Mouse (Mus musculus) heart, embryonic 11.5 days (tissue): ENCODE data around the gene Tbx19. TPM values are rescaled to one million over a fixed set of nuclear protein-coding genes. Genes with fewer than 3 reads are reported as not detected.

Source experiments
- ATAC-seq: fragments of 200-750 bp; cut with Nextera tagmentation; replicated peaks from 2 replicates; pipeline ENCODE4 v1.8.0; 2017; ENCODE audit warnings: moderate library complexity; ENCODE audit not compliant: insufficient number of reproducible peaks, low FRiP score, low TSS enrichment
- H3K27ac ChIP-seq: fragments of 300-500 bp; sonication (generic); 2 replicates; pipeline ENCODE4 v1.5.1; 2014; ENCODE audit warnings: mild to moderate bottlenecking, low read depth, low read length
- H3K27me3 ChIP-seq: fragments of 300-500 bp; sonication (generic); 2 replicates; pipeline ENCODE4 v1.6.1; 2014; ENCODE audit warnings: mild to moderate bottlenecking, low read length, mixed read lengths; ENCODE audit not compliant: control insufficient read depth, insufficient read depth
- H3K36me3 ChIP-seq: fragments of 300-500 bp; sonication (generic); 2 replicates; pipeline ENCODE4 v1.6.1; 2014; ENCODE audit warnings: mild to moderate bottlenecking, low read length, moderate library complexity, mixed read lengths; ENCODE audit not compliant: control insufficient read depth, insufficient read depth
- H3K4me1 ChIP-seq: fragments of 300-500 bp; sonication (generic); 2 replicates; pipeline ENCODE4 v1.6.1; 2014; ENCODE audit warnings: low read length; ENCODE audit not compliant: control insufficient read depth, insufficient read depth
- H3K4me2 ChIP-seq: fragments of 300-500 bp; sonication (generic); 2 replicates; pipeline ENCODE4 v1.6.1; 2014; ENCODE audit warnings: mild to moderate bottlenecking, moderate library complexity
- H3K4me3 ChIP-seq: fragments of 300-500 bp; sonication (generic); 2 replicates; pipeline ENCODE4 v1.5.1; 2014; ENCODE audit warnings: low read depth, low read length
- H3K9ac ChIP-seq: fragments of 300-500 bp; sonication (generic); 2 replicates; pipeline ENCODE4 v1.6.1; 2014; ENCODE audit warnings: mild to moderate bottlenecking, low read depth, low read length, moderate library complexity
- H3K9me3 ChIP-seq: fragments of 300-500 bp; sonication (generic); replicated peaks from 2 replicates; pipeline ENCODE4 v1.6.1; 2016; ENCODE audit warnings: low read length; ENCODE audit not compliant: control insufficient read depth
- WGBS: fragments of 180-500 bp; shearing (Covaris S2); extraction: QIAGEN DNeasy Blood & Tissue Kit; methylation state at CpG from one replicate; pipeline ENCODE4 v1.1.7; 2014; ENCODE audit not compliant: insufficient replicate concordance; 5-methylcytosine and 5-hydroxymethylcytosine counted together
- polyA plus RNA-seq: library from polyadenylated mRNA; unstranded; fragments of >200 nt; fragmentation: Nextera tagmentation; extraction: Ambion mirVana; gene quantifications from 2 replicates; pipeline ENCODE4 v1.2.1, GENCODE M21; 2014

Tbx19 gene
- not detected in 2 replicates for polyA plus RNA-seq

DNA sequence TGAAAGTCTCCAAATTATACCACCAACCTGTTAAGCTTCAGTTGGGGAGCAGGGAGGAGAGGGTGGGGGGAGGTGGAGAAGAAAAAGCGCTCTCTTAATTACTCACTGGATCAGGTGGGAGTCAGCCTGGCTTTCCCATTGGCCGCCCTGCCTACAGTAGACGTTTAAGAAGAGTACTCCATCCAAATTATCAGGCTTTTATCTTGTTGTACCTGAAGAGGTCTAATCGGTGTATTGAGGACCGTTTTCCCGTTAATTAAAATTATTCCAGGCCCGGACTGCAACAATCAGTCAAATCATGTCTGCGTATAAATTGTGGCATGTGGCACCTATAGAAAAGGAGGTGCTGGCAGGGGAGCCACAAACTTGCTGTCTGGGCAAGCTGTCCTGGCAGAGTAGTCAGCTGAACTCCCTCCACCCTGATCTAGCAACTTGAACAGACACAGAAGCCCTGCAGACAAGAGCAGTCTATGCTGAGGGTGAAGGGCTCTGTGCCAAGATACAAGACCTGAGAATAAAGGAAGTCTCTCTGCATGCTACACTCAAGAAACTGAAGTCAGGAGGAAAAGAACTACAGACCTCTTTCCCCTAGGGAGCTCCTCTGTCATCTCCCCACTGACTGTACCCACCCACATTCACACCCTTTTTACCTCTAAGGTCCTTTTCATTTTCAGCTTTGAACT is at the start of gene Tbx19:
Gene Tbx19 (minus strand): TSS at position 51 of the 683 bp plus-strand sequence.
- 81% methylated on average over 8 of the region's 8 CpGs for WGBS
- Histone ChIP-seq H3K36me3 (no peaks in the 10 kb centered on the region), H3K9ac (no peak within 1 kb of the TSS), H3K4me3 (no peak within 1 kb of the TSS), H3K4me2 (no peak within 1 kb of the TSS), H3K27ac (no peak within 1 kb of the TSS), H3K9me3 (no peaks in the 10 kb centered on the region), H3K27me3 (no peaks in the 10 kb centered on the region), H3K4me1 (no peaks in the 10 kb centered on the region)
- no peak for ATAC-seq

DNA sequence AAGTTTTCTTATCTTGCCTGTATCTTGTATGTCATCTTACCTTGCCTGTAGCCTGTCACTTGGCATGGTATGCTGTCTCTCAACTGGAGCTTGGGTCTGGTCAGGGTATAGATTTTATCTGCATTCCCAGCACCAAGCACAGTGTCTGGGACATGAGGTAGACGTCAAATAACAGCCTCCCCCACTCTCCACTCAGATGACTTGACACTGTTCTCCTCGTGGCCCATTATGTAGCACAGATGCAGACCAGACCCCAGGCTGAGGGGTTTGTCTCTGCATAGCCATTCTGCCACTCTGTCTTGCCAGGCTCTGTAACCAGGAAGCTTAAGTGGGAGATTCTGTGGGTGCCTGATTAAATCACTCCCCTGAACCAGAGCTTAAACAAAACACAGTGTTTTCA is 45.0 kb upstream of the Tbx19 start:
- ATAC-seq: no peak
- no peaks in the 10 kb centered on the region for H3K36me3 ChIP-seq
- no peak overlapping the region for H3K4me2 ChIP-seq
- peaks cover 6% of the 10 kb centered on the region for H3K4me1 ChIP-seq
- no peak overlapping the region for H3K27ac ChIP-seq
- WGBS: 13% methylated on average over 2 of the region's 2 CpGs
- no peaks in the 10 kb centered on the region for H3K27me3 ChIP-seq
- no peak overlapping the region for H3K9ac ChIP-seq
- no peaks in the 10 kb centered on the region for H3K9me3 ChIP-seq
- H3K4me3 ChIP-seq: no peak overlapping the region

DNA sequence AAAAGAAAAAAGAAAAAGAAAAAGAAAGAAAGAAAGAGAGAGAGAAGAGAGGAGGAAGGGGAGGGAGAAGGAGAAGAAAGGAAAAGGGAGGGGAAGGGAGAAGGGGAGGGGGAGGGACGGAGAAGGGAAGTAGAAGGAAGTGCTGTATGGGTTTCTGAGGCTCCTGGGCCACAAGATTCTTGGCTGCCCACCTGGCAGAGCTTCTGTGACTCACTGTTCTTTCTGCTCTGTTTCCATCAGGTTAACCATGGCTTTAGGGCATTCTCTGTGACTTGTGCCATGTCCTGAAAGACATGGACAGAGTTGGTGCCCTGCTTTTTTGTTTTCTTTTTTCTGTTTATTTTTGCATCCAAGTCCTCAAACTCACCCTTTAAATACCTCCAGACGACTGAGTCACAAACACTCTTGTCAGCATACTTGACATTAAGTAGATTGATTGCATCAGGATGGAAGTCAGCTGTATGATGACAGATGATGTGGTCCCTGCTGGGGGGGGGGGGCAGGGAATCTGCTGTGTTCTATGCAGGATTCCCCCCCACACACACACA is 43.0 kb upstream of the Tbx19 start:
- H3K36me3 ChIP-seq: no peaks in the 10 kb centered on the region
- ATAC-seq: no peak
- no peaks in the 10 kb centered on the region for H3K9me3 ChIP-seq

DNA sequence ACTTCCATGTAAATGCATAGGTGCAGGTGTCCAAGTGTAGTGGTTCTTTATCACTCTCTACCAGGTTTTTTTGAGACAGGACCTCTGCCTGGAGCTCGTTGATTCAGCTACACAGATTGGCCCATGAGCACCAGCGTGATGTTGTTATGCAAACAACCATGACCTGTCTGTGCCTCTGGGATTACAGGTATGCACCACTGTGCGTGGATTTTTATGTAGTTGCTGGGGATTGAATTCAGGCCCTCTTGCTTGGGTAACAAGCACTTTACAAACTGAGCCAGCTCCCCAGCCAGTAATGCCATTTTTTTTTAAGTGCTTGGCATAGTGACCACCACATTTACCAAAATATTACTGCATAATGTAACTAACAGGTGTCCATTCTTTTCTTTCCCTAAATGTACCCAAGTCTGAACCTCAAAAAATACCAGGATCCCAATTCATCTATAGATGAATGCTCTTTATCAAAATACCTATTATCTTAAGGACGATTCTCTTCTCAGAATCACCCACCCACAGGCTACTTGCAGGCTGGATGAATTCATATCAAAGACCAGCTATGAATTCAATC is 41.0 kb upstream of the Tbx19 start:
- Histone ChIP-seq H3K4me2 (no peak overlapping the region), H3K4me3 (no peak overlapping the region), H3K27ac (no peak overlapping the region), H3K9me3 (no peaks in the 10 kb centered on the region), H3K9ac (no peak overlapping the region), H3K36me3 (no peaks in the 10 kb centered on the region), H3K4me1 (peaks cover 5% of the 10 kb centered on the region; the same call in 1 of the 2 replicates), H3K27me3 (no peaks in the 10 kb centered on the region)
- 71% methylated on average over 4 of the region's 4 CpGs for WGBS
- no peak for ATAC-seq

More for the DNA sequence above, 43.0 kb upstream of the Tbx19 start:
- Histone ChIP-seq H3K4me2 (no peak overlapping the region), H3K27ac (no peak overlapping the region), H3K27me3 (no peaks in the 10 kb centered on the region), H3K4me1 (peaks cover 6% of the 10 kb centered on the region), H3K4me3 (no peak overlapping the region), H3K9ac (no peak overlapping the region)
- 34% methylated on average over 2 of the region's 2 CpGs for WGBS

DNA sequence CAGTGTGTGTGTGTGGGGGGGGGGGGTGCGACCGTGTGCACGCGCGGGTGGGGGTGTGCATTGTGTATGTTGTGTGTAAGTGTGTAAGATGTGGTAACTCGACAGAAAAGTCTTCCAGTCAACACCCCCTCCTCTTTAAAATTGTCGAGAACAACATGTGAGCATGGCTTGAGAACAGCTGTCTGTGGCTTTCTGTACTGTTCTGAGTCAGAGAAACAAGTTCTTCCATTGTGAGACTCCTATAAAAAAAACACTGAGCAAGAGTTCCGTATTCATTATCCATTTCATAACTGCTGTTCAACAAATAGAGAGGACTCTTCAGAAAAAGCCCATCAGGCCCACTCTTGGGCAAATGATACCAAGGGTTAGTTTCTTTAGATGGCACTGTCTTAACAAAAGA is 40.2 kb upstream of the Tbx19 start:
- no peaks in the 10 kb centered on the region for H3K36me3 ChIP-seq
- H3K4me3 ChIP-seq: no peak overlapping the region
- H3K4me1 ChIP-seq: peaks cover 2% of the 10 kb centered on the region; the same call in 1 of the 2 replicates
- no peaks in the 10 kb centered on the region for H3K9me3 ChIP-seq
- no peak for ATAC-seq
- no peak overlapping the region for H3K9ac ChIP-seq
- 70% methylated on average over 8 of the region's 8 CpGs for WGBS
- H3K27me3 ChIP-seq: no peaks in the 10 kb centered on the region
- no peak overlapping the region for H3K4me2 ChIP-seq
- no peak overlapping the region for H3K27ac ChIP-seq

DNA sequence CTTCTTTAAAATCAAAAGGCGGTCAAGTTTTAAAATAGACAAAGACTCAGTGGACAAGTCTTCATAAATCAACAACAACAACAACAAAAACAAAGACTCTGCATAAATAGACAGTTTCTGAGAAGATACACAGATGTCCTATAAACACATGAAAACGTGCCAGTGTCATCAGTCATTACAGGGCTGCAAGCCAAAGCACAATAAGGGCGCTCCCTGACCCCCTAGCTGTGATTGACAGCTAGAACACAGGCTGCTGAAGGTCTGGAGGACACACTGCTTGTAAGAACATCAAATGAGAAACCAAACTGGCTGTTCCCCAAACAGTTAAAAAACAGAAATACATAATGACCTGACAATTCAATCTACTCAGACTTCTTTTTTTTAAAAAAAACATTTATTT is 39.1 kb upstream of the Tbx19 start:
- H3K27ac ChIP-seq: no peak overlapping the region
- H3K4me2 ChIP-seq: no peak overlapping the region
- H3K4me3 ChIP-seq: no peak overlapping the region
- 0 out of 2 replicates have a peak, but pooled peaks cover 4% of the 10 kb centered on the region for H3K4me1 ChIP-seq
- no peak for ATAC-seq
- H3K36me3 ChIP-seq: no peaks in the 10 kb centered on the region
- H3K9ac ChIP-seq: no peak overlapping the region
- no peaks in the 10 kb centered on the region for H3K27me3 ChIP-seq
- 65% methylated on average over 3 of the region's 3 CpGs for WGBS
- no peaks in the 10 kb centered on the region for H3K9me3 ChIP-seq

DNA sequence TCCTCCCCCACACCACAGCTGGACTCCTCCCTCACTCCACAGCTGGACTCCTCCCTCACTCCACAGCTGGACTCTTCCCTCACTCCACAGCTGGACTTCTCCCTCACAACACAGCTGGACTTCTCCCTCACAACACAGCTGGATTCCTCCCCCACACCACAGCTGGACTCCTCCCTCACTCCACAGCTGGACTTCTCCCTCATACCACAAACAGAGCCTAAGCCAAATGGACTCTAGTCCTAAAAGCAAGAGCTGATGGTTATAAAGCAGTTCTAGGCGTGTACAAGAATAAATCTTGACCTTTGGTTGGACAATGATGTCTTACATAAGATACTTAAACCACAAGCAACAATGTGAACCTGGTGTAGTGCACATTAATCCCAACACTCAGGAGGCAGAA is 38.4 kb upstream of the Tbx19 start:
- Histone ChIP-seq H3K9me3 (no peaks in the 10 kb centered on the region), H3K27me3 (no peaks in the 10 kb centered on the region), H3K4me2 (no peak overlapping the region), H3K4me3 (no peak overlapping the region), H3K27ac (no peak overlapping the region), H3K9ac (no peak overlapping the region), H3K4me1 (0 out of 2 replicates have a peak, but pooled peaks cover 5% of the 10 kb centered on the region), H3K36me3 (no peaks in the 10 kb centered on the region)
- ATAC-seq: no peak
- 61% methylated on average over 1 of the region's 1 CpGs for WGBS

DNA sequence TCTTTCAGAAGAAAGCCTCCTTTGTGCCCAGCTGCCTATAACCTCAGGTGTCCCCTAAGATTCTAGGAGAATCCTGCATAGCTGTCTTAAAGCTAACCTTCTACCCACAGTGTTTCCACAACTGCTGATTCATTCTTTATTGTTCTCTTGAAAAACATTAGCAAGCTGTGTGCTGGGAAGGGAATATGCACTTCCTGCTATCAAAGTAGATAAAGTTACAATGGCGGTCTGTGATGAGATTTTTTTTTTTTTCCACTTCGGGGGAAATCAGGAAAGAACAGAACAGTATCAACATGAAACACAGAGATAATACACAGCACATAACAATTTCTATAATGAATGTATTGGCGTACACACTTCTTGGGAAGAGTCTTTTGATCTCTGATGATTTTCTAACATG is 37.3 kb upstream of the Tbx19 start:
- 0 out of 2 replicates have a peak overlapping the region, but pooled peaks have one; percentile 54 for H3K27ac ChIP-seq
- H3K36me3 ChIP-seq: no peaks in the 10 kb centered on the region
- H3K4me2 ChIP-seq: no peak overlapping the region
- no peak overlapping the region for H3K9ac ChIP-seq
- H3K9me3 ChIP-seq: no peaks in the 10 kb centered on the region
- no peak for ATAC-seq
- 45% methylated on average over 3 of the region's 3 CpGs for WGBS
- H3K4me1 ChIP-seq: peaks cover 8% of the 10 kb centered on the region; the same call in 1 of the 2 replicates
- H3K27me3 ChIP-seq: no peaks in the 10 kb centered on the region
- no peak overlapping the region for H3K4me3 ChIP-seq
